Mouse (Mus musculus) layer of hippocampus, postnatal 25 days (tissue): ENCODE data around the gene Olfr1508. TPM values are rescaled to one million over a fixed set of nuclear protein-coding genes. Genes with fewer than 3 reads are reported as not detected.
"Not testable (repeated sequence)": the region's sequence is repeated elsewhere in the genome, so short reads cannot be mapped to it uniquely, and the experiment has no call there.

ENCODE experiments used
- DNase-seq, 2 experiments: peaks; one replicate each; pipeline ENCODE4 v3.0.0; 2022; ENCODE audit warnings: mixed read lengths in 2 of 2, low spot score in 1 of 2; ENCODE audit errors: extremely low spot score in 1 of 2
- total RNA-seq, 2 experiments: library from RNA; stranded (reverse); gene quantifications; 2 replicates each; pipeline ENCODE4 v1.2.3; 2021

Gene Olfr1508
- total RNA-seq, result not detected

GRCm38 (mm10) chr14:52467395-52467794 lies at the start of gene Olfr1508:
TSS of gene Olfr1508 (minus strand) at chr14:52467495.
- no peak for DNase-seq

GRCm38 (mm10) chr14:52495516-52495915 lies 28.2 kb upstream of the Olfr1508 start, which contains the start of gene Olfr1507:
TSS of gene Olfr1507 (minus strand) at chr14:52495749.
- no peak for DNase-seq

- no peak for DNase-seq
Observed at GRCm38 (mm10) chr14:52465738-52466137, 1.6 kb downstream of the Olfr1508 start.

- no peak for DNase-seq
Observed at GRCm38 (mm10) chr14:52461928-52462327, 5.4 kb downstream of the Olfr1508 start.

GRCm38 (mm10) chr14:52451138-52451537 lies 16.2 kb downstream of the Olfr1508 start:
- no peak for DNase-seq

GRCm38 (mm10) chr14:52442690-52443089 lies 24.6 kb downstream of the Olfr1508 start, which contains the start of gene Olfr1509:
TSS of gene Olfr1509 (plus strand) at chr14:52442990.
- DNase-seq, result no peak

GRCm38 (mm10) chr14:52427686-52428085 lies 39.6 kb downstream of the Olfr1508 start:
- no peak for DNase-seq

- DNase-seq, result no peak
Observed at GRCm38 (mm10) chr14:52414273-52414672, 53.0 kb downstream of the Olfr1508 start, which contains the start of gene Olfr1510. TSS of gene Olfr1510 (minus strand) at chr14:52414373.

- not testable (repeated sequence) for DNase-seq
Observed at GRCm38 (mm10) chr14:52410142-52410919, 57.0 kb downstream of the Olfr1508 start.

Other genes with a start within 250 kb of the Olfr1508 start
- 100 to 1,000 TPM; 104 to 123 TPM for gene Chd8, start 209.7 kb downstream of the Olfr1508 start, total RNA-seq
- 10 to 100 TPM; 57.1 to 57.5 TPM for gene Tox4, start 188.3 kb downstream of the Olfr1508 start, total RNA-seq
- gene Rab2b, start 187.9 kb downstream of the Olfr1508 start, total RNA-seq, result 10 to 100 TPM; 36.0 to 38.2 TPM
- 10 to 100 TPM; 39.1 to 48.8 TPM for gene Mettl3, start 162.4 kb downstream of the Olfr1508 start, total RNA-seq
- gene Sall2, start 138.7 kb downstream of the Olfr1508 start, total RNA-seq, result 10 to 100 TPM; 44.9 to 48.8 TPM
- gene Olfr1513, start 111.1 kb downstream of the Olfr1508 start, total RNA-seq, result not detected
- not detected for gene Olfr1512, start 88.3 kb downstream of the Olfr1508 start, total RNA-seq
- gene Olfr1511, start 70.1 kb downstream of the Olfr1508 start, total RNA-seq, result not detected
- not detected for gene Olfr1510, start 53.1 kb downstream of the Olfr1508 start, total RNA-seq
- gene Olfr1509, start 24.5 kb downstream of the Olfr1508 start, total RNA-seq, result not detected
- gene Olfr1507, start 28.3 kb upstream of the Olfr1508 start, total RNA-seq, result not detected